Mouse (Mus musculus) heart, embryonic 16.5 days (tissue): ENCODE measurements around the gene Pcbd1. TPM values are rescaled to one million over a fixed set of nuclear protein-coding genes. Genes with fewer than 3 reads are reported as not detected.
"Not testable (repeated sequence)": the region's sequence is repeated elsewhere in the genome, so short reads cannot be mapped to it uniquely, and the experiment has no call there.

ENCODE experiments used
- ATAC-seq: fragments of 200-750 bp; cut with Nextera tagmentation; replicated peaks from 2 replicates; pipeline ENCODE4 v1.8.0; 2017; ENCODE audit warnings: moderate number of reproducible peaks; ENCODE audit not compliant: insufficient read depth, low FRiP score; ENCODE audit errors: extremely low read depth
- H3K27ac ChIP-seq: fragments of 300-500 bp; sonication (generic); 2 replicates; pipeline ENCODE4 v1.5.1; 2014; ENCODE audit warnings: mild to moderate bottlenecking, low read length, control low read depth, moderate library complexity
- H3K27me3 ChIP-seq: fragments of 300-500 bp; sonication (generic); 2 replicates; pipeline ENCODE4 v1.6.1; 2014; ENCODE audit warnings: low read length, mixed read lengths; ENCODE audit not compliant: control insufficient read depth, insufficient read depth
- H3K36me3 ChIP-seq: fragments of 300-500 bp; sonication (generic); 2 replicates; pipeline ENCODE4 v1.6.1; 2014; ENCODE audit not compliant: control insufficient read depth, insufficient read depth
- H3K4me1 ChIP-seq: fragments of 300-500 bp; sonication (generic); 2 replicates; pipeline ENCODE4 v1.6.1; 2014; ENCODE audit warnings: low read length, mixed read lengths; ENCODE audit not compliant: control insufficient read depth, insufficient read depth
- H3K4me2 ChIP-seq: fragments of 300-500 bp; sonication (generic); 2 replicates; pipeline ENCODE4 v1.6.1; 2014; ENCODE audit warnings: low read depth, mild to moderate bottlenecking, control low read depth, low read length
- H3K4me3 ChIP-seq: fragments of 300-500 bp; sonication (generic); 2 replicates; pipeline ENCODE4 v1.5.1; 2014; ENCODE audit warnings: mild to moderate bottlenecking, control low read depth, low read length
- H3K9ac ChIP-seq: fragments of 300-500 bp; sonication (generic); 2 replicates; pipeline ENCODE4 v1.6.1; 2014; ENCODE audit warnings: low read length, control low read depth
- H3K9me3 ChIP-seq: fragments of 300-500 bp; sonication (generic); replicated peaks from 2 replicates; pipeline ENCODE4 v1.6.1; 2016; ENCODE audit warnings: low read length; ENCODE audit not compliant: control insufficient read depth
- WGBS: fragments of 180-500 bp; shearing (Covaris S2); extraction: QIAGEN DNeasy Blood & Tissue Kit; methylation state at CpG from one replicate; pipeline ENCODE4 v1.1.7; 2014; 5-methylcytosine and 5-hydroxymethylcytosine counted together
- polyA plus RNA-seq: library from polyadenylated mRNA; unstranded; fragments of >200 nt; fragmentation: Nextera tagmentation; extraction: Ambion mirVana; gene quantifications from 2 replicates; pipeline ENCODE4 v1.2.1, GENCODE M21; 2015

Gene Pcbd1
- polyA plus RNA-seq, 1 experiment from 2014 or later, result 53.5 TPM

- Histone ChIP-seq H3K4me1 (no peaks in the 10 kb centered on the region), H3K9ac (no peak overlapping the region), H3K27me3 (no peaks in the 10 kb centered on the region), H3K27ac (no peak overlapping the region), H3K9me3 (0 out of 2 replicates have a peak, but pooled peaks cover 3% of the 10 kb centered on the region), H3K36me3 (no peaks in the 10 kb centered on the region), H3K4me3 (no peak overlapping the region), H3K4me2 (no peak overlapping the region)
- WGBS, result 52% methylated on average over 11 of the region's 11 CpGs
- ATAC-seq, result 0 out of 2 replicates have a peak, but pooled peaks have one; percentile 30
Observed at GRCm38 (mm10) chr10:61080931-61081255, 8.2 kb upstream of the Pcbd1 start.

- Histone ChIP-seq H3K4me1 (peaks cover 12% of the 10 kb centered on the region; the same call in 1 of the 2 replicates), H3K27ac (no peak overlapping the region), H3K9me3 (no peaks in the 10 kb centered on the region), H3K36me3 (no peaks in the 10 kb centered on the region), H3K9ac (no peak overlapping the region), H3K27me3 (no peaks in the 10 kb centered on the region), H3K4me2 (no peak overlapping the region), H3K4me3 (no peak overlapping the region)
- no peak for ATAC-seq
- 89% methylated on average over 2 of the region's 2 CpGs for WGBS
Observed at GRCm38 (mm10) chr10:61085364-61085763, 3.8 kb upstream of the Pcbd1 start.

GRCm38 (mm10) chr10:61086502-61086901, 2.6 kb upstream of the Pcbd1 start:
- H3K4me1 ChIP-seq, result peaks cover 12% of the 10 kb centered on the region; the same call in 1 of the 2 replicates

GRCm38 (mm10) chr10:61088468-61088867, 663 bp upstream of the Pcbd1 start:
- no peak for ATAC-seq
- H3K27ac ChIP-seq, result no peak overlapping the region

More at GRCm38 (mm10) chr10:61086502-61086901, 2.6 kb upstream of the Pcbd1 start:
- H3K4me2 ChIP-seq, result no peak overlapping the region
- ATAC-seq, result no peak
- WGBS, result 53% methylated on average over 3 of the region's 3 CpGs
- H3K4me3 ChIP-seq, result no peak overlapping the region
- H3K27ac ChIP-seq, result no peak overlapping the region
- H3K36me3 ChIP-seq, result no peaks in the 10 kb centered on the region
- H3K9ac ChIP-seq, result no peak overlapping the region
- no peaks in the 10 kb centered on the region for H3K9me3 ChIP-seq
- no peaks in the 10 kb centered on the region for H3K27me3 ChIP-seq

GRCm38 (mm10) chr10:61091866-61092265, 2.7 kb downstream of the Pcbd1 start:
- no peak overlapping the region for H3K4me3 ChIP-seq

More at GRCm38 (mm10) chr10:61088468-61088867, 663 bp upstream of the Pcbd1 start:
- Histone ChIP-seq H3K4me2 (no peak overlapping the region), H3K4me1 (peaks cover 12% of the 10 kb centered on the region), H3K36me3 (no peaks in the 10 kb centered on the region), H3K9me3 (no peaks in the 10 kb centered on the region), H3K4me3 (no peak overlapping the region), H3K27me3 (no peaks in the 10 kb centered on the region), H3K9ac (no peak overlapping the region)
- 53% methylated on average over 3 of the region's 3 CpGs for WGBS

GRCm38 (mm10) chr10:61103564-61104114, 14.5 kb downstream of the Pcbd1 start:
- Histone ChIP-seq H3K4me1 (no peaks in the 10 kb centered on the region), H3K4me3 (no peak overlapping the region), H3K9me3 (no peaks in the 10 kb centered on the region), H3K27ac (no peak overlapping the region), H3K27me3 (no peaks in the 10 kb centered on the region), H3K4me2 (no peak overlapping the region), H3K36me3 (peaks cover 45% of the 10 kb centered on the region), H3K9ac (no peak overlapping the region)
- ATAC-seq, result no peak
- WGBS, result 76% methylated on average over 3 of the region's 3 CpGs

More at GRCm38 (mm10) chr10:61091866-61092265, 2.7 kb downstream of the Pcbd1 start:
- Histone ChIP-seq H3K27me3 (no peaks in the 10 kb centered on the region), H3K9me3 (no peaks in the 10 kb centered on the region), H3K4me2 (no peak overlapping the region), H3K4me1 (peaks cover 12% of the 10 kb centered on the region), H3K27ac (no peak overlapping the region), H3K9ac (no peak overlapping the region), H3K36me3 (no peaks in the 10 kb centered on the region)
- ATAC-seq, result no peak
- WGBS, result 46% methylated on average over 6 of the region's 6 CpGs

GRCm38 (mm10) chr10:61114246-61114720, 25.2 kb downstream of the Pcbd1 start:
- no peaks in the 10 kb centered on the region for H3K9me3 ChIP-seq

GRCm38 (mm10) chr10:61121732-61122131, 32.6 kb downstream of the Pcbd1 start:
- not testable (repeated sequence) for H3K4me3 ChIP-seq, H3K27me3 ChIP-seq, H3K4me1 ChIP-seq, H3K9ac ChIP-seq, H3K4me2 ChIP-seq, ATAC-seq, H3K27ac ChIP-seq, H3K9me3 ChIP-seq
- peaks cover 12% of the 10 kb centered on the region; the same call in 1 of the 2 replicates for H3K36me3 ChIP-seq
- 91% methylated on average over 4 of the region's 4 CpGs for WGBS

More at GRCm38 (mm10) chr10:61114246-61114720, 25.2 kb downstream of the Pcbd1 start:
- H3K4me2 ChIP-seq, result no peak overlapping the region
- 91% methylated on average over 2 of the region's 2 CpGs for WGBS
- ATAC-seq, result no peak
- no peak overlapping the region for H3K4me3 ChIP-seq
- no peak overlapping the region for H3K9ac ChIP-seq
- H3K36me3 ChIP-seq, result peaks cover 15% of the 10 kb centered on the region
- no peak overlapping the region for H3K27ac ChIP-seq
- no peaks in the 10 kb centered on the region for H3K4me1 ChIP-seq
- H3K27me3 ChIP-seq, result no peaks in the 10 kb centered on the region

- Histone ChIP-seq H3K4me2 (no peak overlapping the region), H3K9me3 (no peaks in the 10 kb centered on the region; the same call in 1 of the 2 replicates), H3K27ac (no peak overlapping the region), H3K27me3 (no peaks in the 10 kb centered on the region), H3K4me3 (no peak overlapping the region), H3K4me1 (no peaks in the 10 kb centered on the region), H3K36me3 (peaks cover 14% of the 10 kb centered on the region; the same call in 1 of the 2 replicates), H3K9ac (no peak overlapping the region)
- ATAC-seq, result no peak
- WGBS, result 76% methylated on average over 3 of the region's 3 CpGs
Observed at GRCm38 (mm10) chr10:61123276-61123913, 34.3 kb downstream of the Pcbd1 start.
